Mouse (Mus musculus): ENCODE measurements around the gene Id2. TPM values are rescaled to one million over a fixed set of nuclear protein-coding genes. Genes with fewer than 3 reads are reported as not detected.

Gene Id2
- total RNA-seq, 2 experiments from 2014 or later, result 35.5 to 38.2 TPM

- DNase-seq, result no peak
These were observed 7.6 kb upstream of the Id2 start for GRCm38 (mm10) chr12:25104541-25104940.

GRCm38 (mm10) chr12:25103911-25104310, 7.0 kb upstream of the Id2 start:
- no peak for DNase-seq

- DNase-seq, result peak; percentile 28
These were observed 4.4 kb upstream of the Id2 start for GRCm38 (mm10) chr12:25101389-25101788.

GRCm38 (mm10) chr12:25100411-25101217, 3.7 kb upstream of the Id2 start:
- peak; percentile 72 for DNase-seq

- peak; percentile 58 for DNase-seq
These were observed 2.8 kb upstream of the Id2 start for GRCm38 (mm10) chr12:25099563-25100408.

GRCm38 (mm10) chr12:25099313-25099562, 2.3 kb upstream of the Id2 start:
- DNase-seq, result peak; percentile 70

- DNase-seq, result peak; percentile 95
These were observed 1.8 kb upstream of the Id2 start for GRCm38 (mm10) chr12:25098561-25099312.

GRCm38 (mm10) chr12:25098161-25098550, 1.2 kb upstream of the Id2 start:
- no peak for DNase-seq

GRCm38 (mm10) chr12:25097210-25098160, 545 bp upstream of the Id2 start:
- peak; percentile 36 for DNase-seq

- DNase-seq, result no peak
These were observed 294 bp downstream of the Id2 start for GRCm38 (mm10) chr12:25096640-25097051.

GRCm38 (mm10) chr12:25095974-25096639, 833 bp downstream of the Id2 start:
- peak; percentile 98 for DNase-seq

- no peak for DNase-seq
These were observed 1.4 kb downstream of the Id2 start for GRCm38 (mm10) chr12:25095538-25095937.

GRCm38 (mm10) chr12:25094621-25095521, 2.1 kb downstream of the Id2 start:
- peak; percentile 18 for DNase-seq

GRCm38 (mm10) chr12:25093241-25093774, 3.6 kb downstream of the Id2 start:
- no peak for DNase-seq

- peak; percentile 45 for DNase-seq
These were observed 4.2 kb downstream of the Id2 start for GRCm38 (mm10) chr12:25092751-25093211.

- peak; percentile 94 for DNase-seq
These were observed 4.8 kb downstream of the Id2 start for GRCm38 (mm10) chr12:25092027-25092704.

GRCm38 (mm10) chr12:25089433-25089832, 7.5 kb downstream of the Id2 start:
- DNase-seq, result no peak

- DNase-seq, result no peak
These were observed 10.0 kb downstream of the Id2 start for GRCm38 (mm10) chr12:25086966-25087365.

All from heart, postnatal 4 days (tissue).